Mouse (Mus musculus) lung, postnatal 25 days (tissue): ENCODE data around the gene Marf1.
"Not testable (repeated sequence)": the region's sequence is repeated elsewhere in the genome, so short reads cannot be mapped to it uniquely, and the experiment has no call there.

ENCODE experiments used
- DNase-seq: peaks from one replicate; pipeline ENCODE4 v3.0.0; 2022; ENCODE audit warnings: low spot score

Gene Marf1

GRCm38 (mm10) chr16:14066571-14066970, 96.6 kb downstream of the Marf1 start:
- DNase-seq: not testable (repeated sequence)

GRCm38 (mm10) chr16:14059869-14060268, 103.3 kb downstream of the Marf1 start:
- DNase-seq: no peak
